Mouse (Mus musculus): ENCODE data around the gene Olfr1234. TPM values are rescaled to one million over a fixed set of nuclear protein-coding genes. Genes with fewer than 3 reads are reported as not detected.

Olfr1234 gene
- not detected in 2 replicates for polyA plus RNA-seq (2015; fragmentation: Nextera tagmentation; extraction: Ambion mirVana)

DNA sequence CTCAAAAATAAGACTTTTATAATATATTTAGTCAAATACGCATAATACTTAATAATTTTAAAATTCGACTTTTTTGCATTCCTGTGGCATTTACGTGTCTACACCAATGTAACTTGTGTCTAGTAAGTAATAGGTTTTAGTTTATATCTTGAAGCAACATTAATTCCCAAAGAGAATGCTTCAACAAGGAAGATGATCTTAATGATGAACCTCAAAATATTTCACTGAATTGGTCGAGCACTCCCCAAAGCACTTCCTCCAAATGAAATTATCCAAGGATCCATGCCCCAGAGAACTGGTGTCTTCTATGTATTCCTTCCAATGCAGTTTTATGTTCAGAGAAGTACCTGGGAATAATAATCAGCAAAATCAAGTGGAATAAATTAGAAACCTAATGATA is at the start of gene Olfr1234:
TSS of gene Olfr1234 (minus strand) at position 101 of the 400 bp plus-strand sequence.
- no peak within 1 kb of the TSS for H3K4me2 ChIP-seq (ENCODE audit: low read depth, low read length)
- H3K4me1 ChIP-seq (ENCODE audit: control insufficient read depth, insufficient read depth, low read length): no peaks in the 10 kb centered on the region
- no peak for ATAC-seq (ENCODE audit: insufficient read depth, low FRiP score)
- H3K27me3 ChIP-seq (ENCODE audit: control insufficient read depth, insufficient read depth, low read length): no peaks in the 10 kb centered on the region
- no peaks in the 10 kb centered on the region for H3K9me3 ChIP-seq (replicated peaks; ENCODE audit: control insufficient read depth, low read length)
- H3K36me3 ChIP-seq (ENCODE audit: control insufficient read depth, insufficient read depth, low read length): no peaks in the 10 kb centered on the region
- H3K27ac ChIP-seq (ENCODE audit: low read length): no peak within 1 kb of the TSS
- H3K9ac ChIP-seq (ENCODE audit: low read length): no peak within 1 kb of the TSS
- 79% methylated on average over 4 of the region's 4 CpGs for WGBS
- H3K4me3 ChIP-seq (replicated peaks; ENCODE audit: low read length): no peak within 1 kb of the TSS

DNA sequence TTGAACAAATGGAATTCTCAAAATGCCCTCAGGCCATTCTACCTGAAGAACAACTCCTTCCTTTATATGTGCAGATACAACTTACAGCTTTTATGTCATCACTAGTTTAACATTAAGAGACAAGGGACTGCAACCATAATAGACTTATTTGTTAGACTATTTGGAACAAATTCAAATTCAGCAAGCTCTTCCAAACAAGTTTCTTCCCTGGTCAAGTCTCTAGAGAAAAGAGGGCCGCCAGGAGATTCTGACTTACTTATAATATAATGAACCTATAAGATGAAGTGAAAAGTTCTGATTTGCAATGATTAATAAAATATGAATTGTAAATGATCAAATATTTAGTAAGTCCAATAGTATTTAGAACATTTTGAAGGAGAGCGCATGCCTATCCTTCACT is 44.9 kb upstream of the Olfr1234 start, which contains the start of gene Olfr1238:
TSS of gene Olfr1238 (minus strand) at position 101 of the 400 bp plus-strand sequence.
- H3K9me3 ChIP-seq (replicated peaks; ENCODE audit: control insufficient read depth, low read length): no peaks in the 10 kb centered on the region
- H3K4me3 ChIP-seq (replicated peaks; ENCODE audit: low read length): no peak within 1 kb of the TSS
- no peak within 1 kb of the TSS for H3K27ac ChIP-seq (ENCODE audit: low read length)
- H3K4me2 ChIP-seq (ENCODE audit: low read depth, low read length): no peak within 1 kb of the TSS
- no peak within 1 kb of the TSS for H3K9ac ChIP-seq (ENCODE audit: low read length)
- 92% methylated on average over 2 of the region's 2 CpGs for WGBS
- H3K27me3 ChIP-seq (ENCODE audit: control insufficient read depth, insufficient read depth, low read length): no peaks in the 10 kb centered on the region
- no peaks in the 10 kb centered on the region for H3K36me3 ChIP-seq (ENCODE audit: control insufficient read depth, insufficient read depth, low read length)
- ATAC-seq (ENCODE audit: insufficient read depth, low FRiP score): no peak
- no peaks in the 10 kb centered on the region for H3K4me1 ChIP-seq (ENCODE audit: control insufficient read depth, insufficient read depth, low read length)

- no peak overlapping the region for H3K9ac ChIP-seq (ENCODE audit: low read length)
- no peak overlapping the region for H3K27ac ChIP-seq (ENCODE audit: low read length)
- no peaks in the 10 kb centered on the region for H3K27me3 ChIP-seq (ENCODE audit: control insufficient read depth, insufficient read depth, low read length)
- H3K36me3 ChIP-seq (ENCODE audit: control insufficient read depth, insufficient read depth, low read length): no peaks in the 10 kb centered on the region
- 80% methylated on average over 1 of the region's 1 CpGs for WGBS
- no peaks in the 10 kb centered on the region for H3K9me3 ChIP-seq (replicated peaks; ENCODE audit: control insufficient read depth, low read length)
- no peak overlapping the region for H3K4me3 ChIP-seq (replicated peaks; ENCODE audit: low read length)
- no peaks in the 10 kb centered on the region for H3K4me1 ChIP-seq (ENCODE audit: control insufficient read depth, insufficient read depth, low read length)
- ATAC-seq (ENCODE audit: insufficient read depth, low FRiP score): no peak
- no peak overlapping the region for H3K4me2 ChIP-seq (ENCODE audit: low read depth, low read length)
Measured at GRCm38 (mm10) chr2:89400882-89401281, 36.2 kb upstream of the Olfr1234 start.

GRCm38 (mm10) chr2:89342298-89342697 is 22.4 kb downstream of the Olfr1234 start, which contains the start of gene Olfr1233:
Gene Olfr1233 (minus strand): TSS chr2:89342398.
- Histone ChIP-seq H3K27me3 (ENCODE audit: control insufficient read depth, insufficient read depth, low read length) (no peaks in the 10 kb centered on the region), H3K36me3 (ENCODE audit: control insufficient read depth, insufficient read depth, low read length) (no peaks in the 10 kb centered on the region), H3K4me1 (ENCODE audit: control insufficient read depth, insufficient read depth, low read length) (no peaks in the 10 kb centered on the region), H3K27ac (ENCODE audit: low read length) (no peak within 1 kb of the TSS), H3K4me2 (ENCODE audit: low read depth, low read length) (no peak within 1 kb of the TSS), H3K9me3 (replicated peaks; ENCODE audit: control insufficient read depth, low read length) (no peaks in the 10 kb centered on the region), H3K9ac (ENCODE audit: low read length) (no peak within 1 kb of the TSS), H3K4me3 (replicated peaks; ENCODE audit: low read length) (no peak within 1 kb of the TSS)
- ATAC-seq (ENCODE audit: insufficient read depth, low FRiP score): no peak

DNA sequence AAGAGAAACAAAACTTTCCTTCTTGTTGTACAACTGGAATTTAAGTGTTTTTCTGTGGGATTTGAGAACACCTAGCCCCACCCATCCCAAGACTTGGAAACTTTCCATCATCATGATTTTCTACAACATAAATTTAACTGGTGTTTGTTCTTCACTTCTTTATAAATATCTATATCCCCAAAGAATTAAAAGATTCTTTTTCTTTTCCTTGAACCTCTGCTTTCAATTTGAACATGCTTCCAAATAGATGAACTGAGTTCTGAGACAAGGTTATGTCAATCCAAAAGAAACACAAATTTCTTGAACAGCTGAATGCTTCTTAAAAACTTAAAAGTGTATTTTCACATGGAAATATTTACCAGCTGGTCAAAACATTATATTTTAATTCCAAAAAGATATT is 35.1 kb downstream of the Olfr1234 start, which contains the start of gene Olfr1232:
TSS of gene Olfr1232 (minus strand) at position 101 of the 400 bp plus-strand sequence.
- H3K36me3 ChIP-seq (ENCODE audit: control insufficient read depth, insufficient read depth, low read length): no peaks in the 10 kb centered on the region
- no peak within 1 kb of the TSS for H3K4me2 ChIP-seq (ENCODE audit: low read depth, low read length)
- H3K9me3 ChIP-seq (replicated peaks; ENCODE audit: control insufficient read depth, low read length): no peaks in the 10 kb centered on the region
- no peak for ATAC-seq (ENCODE audit: insufficient read depth, low FRiP score)
- H3K4me3 ChIP-seq (replicated peaks; ENCODE audit: low read length): no peak within 1 kb of the TSS
- H3K9ac ChIP-seq (ENCODE audit: low read length): no peak within 1 kb of the TSS
- H3K27me3 ChIP-seq (ENCODE audit: control insufficient read depth, insufficient read depth, low read length): no peaks in the 10 kb centered on the region
- no peaks in the 10 kb centered on the region for H3K4me1 ChIP-seq (ENCODE audit: control insufficient read depth, insufficient read depth, low read length)
- H3K27ac ChIP-seq (ENCODE audit: low read length): no peak within 1 kb of the TSS

Other genes with a start within 250 kb of the Olfr1234 start
- not detected in 2 replicates for gene Olfr1221, start 247.6 kb downstream of the Olfr1234 start, polyA plus RNA-seq (2015; fragmentation: Nextera tagmentation; extraction: Ambion mirVana)
- gene Olfr1222, start 231.8 kb downstream of the Olfr1234 start, polyA plus RNA-seq (2015; fragmentation: Nextera tagmentation; extraction: Ambion mirVana): not detected in 2 replicates
- not detected in 2 replicates for gene Olfr1223, start 213.3 kb downstream of the Olfr1234 start, polyA plus RNA-seq (2015; fragmentation: Nextera tagmentation; extraction: Ambion mirVana)
- not detected in 2 replicates for gene Olfr1224-ps1, start 200.8 kb downstream of the Olfr1234 start, polyA plus RNA-seq (2015; fragmentation: Nextera tagmentation; extraction: Ambion mirVana)
- gene Olfr1225, start 190.2 kb downstream of the Olfr1234 start, polyA plus RNA-seq (2015; fragmentation: Nextera tagmentation; extraction: Ambion mirVana): not detected in 2 replicates
- not detected in 2 replicates for gene Olfr1226, start 164.8 kb downstream of the Olfr1234 start, polyA plus RNA-seq (2015; fragmentation: Nextera tagmentation; extraction: Ambion mirVana)
- gene Olfr1228, start 110.8 kb downstream of the Olfr1234 start, polyA plus RNA-seq (2015; fragmentation: Nextera tagmentation; extraction: Ambion mirVana): not detected in 2 replicates
- not detected in 2 replicates for gene Olfr1229, start 76.9 kb downstream of the Olfr1234 start, polyA plus RNA-seq (2015; fragmentation: Nextera tagmentation; extraction: Ambion mirVana)
- not detected in 2 replicates for gene Olfr1230, start 67.6 kb downstream of the Olfr1234 start, polyA plus RNA-seq (2015; fragmentation: Nextera tagmentation; extraction: Ambion mirVana)
- not detected in 2 replicates for gene Olfr1231, start 57.8 kb downstream of the Olfr1234 start, polyA plus RNA-seq (2015; fragmentation: Nextera tagmentation; extraction: Ambion mirVana)
- gene Olfr1232, start 35.2 kb downstream of the Olfr1234 start, polyA plus RNA-seq (2015; fragmentation: Nextera tagmentation; extraction: Ambion mirVana): not detected in 2 replicates
- gene Olfr1233, start 22.5 kb downstream of the Olfr1234 start, polyA plus RNA-seq (2015; fragmentation: Nextera tagmentation; extraction: Ambion mirVana): not detected in 2 replicates
- not detected in 2 replicates for gene Olfr1238, start 44.8 kb upstream of the Olfr1234 start, polyA plus RNA-seq (2015; fragmentation: Nextera tagmentation; extraction: Ambion mirVana)
- not detected in 2 replicates for gene Olfr1239, start 55.5 kb upstream of the Olfr1234 start, polyA plus RNA-seq (2015; fragmentation: Nextera tagmentation; extraction: Ambion mirVana)
- not detected in 2 replicates for gene Olfr1240, start 78.1 kb upstream of the Olfr1234 start, polyA plus RNA-seq (2015; fragmentation: Nextera tagmentation; extraction: Ambion mirVana)
- not detected in 2 replicates for gene Olfr1241, start 122.3 kb upstream of the Olfr1234 start, polyA plus RNA-seq (2015; fragmentation: Nextera tagmentation; extraction: Ambion mirVana)
- not detected in 2 replicates for gene Olfr1242, start 133.5 kb upstream of the Olfr1234 start, polyA plus RNA-seq (2015; fragmentation: Nextera tagmentation; extraction: Ambion mirVana)
- not detected in 2 replicates for gene Olfr1243, start 166.6 kb upstream of the Olfr1234 start, polyA plus RNA-seq (2015; fragmentation: Nextera tagmentation; extraction: Ambion mirVana)
- not detected in 2 replicates for gene Olfr1245, start 213.6 kb upstream of the Olfr1234 start, polyA plus RNA-seq (2015; fragmentation: Nextera tagmentation; extraction: Ambion mirVana)
- gene Olfr1246, start 228.3 kb upstream of the Olfr1234 start, polyA plus RNA-seq (2015; fragmentation: Nextera tagmentation; extraction: Ambion mirVana): not detected in 2 replicates
- gene Olfr1247, start 249.3 kb upstream of the Olfr1234 start, polyA plus RNA-seq (2015; fragmentation: Nextera tagmentation; extraction: Ambion mirVana): not detected in 2 replicates